Mouse (Mus musculus): ENCODE measurements around the gene Myo10.

Gene Myo10

DNA sequence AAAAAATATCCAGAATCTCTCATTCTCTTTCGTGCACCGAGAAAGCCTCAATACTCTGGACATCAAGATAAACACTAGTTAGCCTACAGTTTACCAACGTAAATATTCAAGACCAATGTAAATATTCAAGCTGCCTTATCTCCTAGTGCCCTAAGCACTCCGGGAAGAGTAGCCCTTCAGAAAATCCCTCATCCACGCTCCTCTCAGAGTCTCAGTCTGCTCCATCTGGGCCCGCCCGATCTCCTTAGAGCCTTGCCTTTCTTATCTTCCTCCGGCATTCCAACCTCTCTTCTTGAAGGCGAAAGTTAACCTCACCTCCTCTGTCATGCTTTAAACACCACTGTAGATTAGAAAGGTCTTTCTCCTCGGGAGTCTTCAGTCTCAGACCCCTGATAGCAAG lies 13.1 kb upstream of the Myo10 start:
- in situ Hi-C loops (cut with MboI) = loop anchor here (25.0 kb wide), 1 partner anchor 353 kb away; no protein-coding TSS in a partner anchor

GRCm38 (mm10) chr15:25611178-25611577 lies 11.1 kb upstream of the Myo10 start:
- in situ Hi-C loops (cut with MboI) = loop anchor here (25.0 kb wide), 1 partner anchor 351 kb away; no protein-coding TSS in a partner anchor

DNA sequence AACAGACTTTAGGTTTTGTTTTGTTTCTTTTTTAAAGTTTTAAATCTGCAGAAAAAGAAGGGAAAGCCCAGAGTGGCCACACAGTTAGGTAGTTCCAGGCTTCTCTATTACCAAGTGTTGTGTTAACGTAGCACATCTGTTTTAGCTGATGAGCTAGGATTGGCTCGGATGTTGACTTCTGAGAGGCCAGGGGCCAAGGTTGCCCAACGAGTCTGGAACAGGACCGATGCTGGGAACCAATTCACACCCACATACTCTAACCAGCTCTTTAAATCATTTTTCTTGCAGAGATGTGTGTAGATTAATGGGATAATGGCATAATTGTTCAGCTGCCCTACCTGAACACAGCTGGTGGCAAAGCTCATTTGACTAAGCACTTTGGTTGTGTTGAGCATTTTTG lies 1.8 kb upstream of the Myo10 start:
- in situ Hi-C loops (cut with MboI) = loop anchor here (25.0 kb wide), 1 partner anchor 342 kb away; no protein-coding TSS in a partner anchor

DNA sequence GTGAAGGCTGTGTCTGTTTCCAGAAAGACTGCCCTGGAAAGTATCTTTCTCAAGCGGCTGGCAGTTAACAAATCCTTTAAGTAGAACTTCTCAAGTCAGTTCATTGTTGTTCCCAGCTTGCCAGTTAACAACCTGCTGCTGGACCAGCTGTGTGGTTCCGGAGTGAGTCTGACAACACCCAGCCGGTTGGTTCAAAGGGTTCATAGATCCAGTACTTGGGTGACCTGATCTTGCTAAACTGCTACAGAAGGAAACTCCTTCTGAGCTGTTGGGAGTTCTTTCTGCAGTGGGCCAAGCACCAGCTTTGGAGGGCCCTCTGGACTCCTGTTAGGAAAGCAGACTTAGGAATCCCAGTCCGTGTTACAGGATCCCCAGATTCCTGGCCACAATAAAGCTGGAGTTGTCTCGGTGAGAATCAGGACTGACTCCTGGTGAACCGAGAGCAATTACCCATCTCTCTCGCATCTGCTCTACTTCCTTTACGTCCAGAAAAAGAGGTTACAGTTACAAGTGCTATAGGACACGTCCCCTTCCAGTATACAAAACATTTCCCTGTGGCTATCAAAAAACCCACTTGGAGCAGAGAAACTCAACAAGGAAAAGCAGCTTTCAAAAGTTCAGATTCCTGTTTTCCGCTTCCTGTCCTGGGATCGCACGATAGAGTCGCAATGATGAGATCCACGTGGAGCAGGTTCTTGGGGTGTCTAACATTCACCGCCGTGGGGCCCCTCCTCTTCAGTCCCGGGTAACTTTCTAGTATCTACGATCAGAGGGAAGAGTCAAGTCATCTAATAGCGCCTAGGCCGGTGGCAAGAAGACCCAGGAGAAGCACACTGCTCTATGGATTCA lies 750 bp upstream of the Myo10 start:
- in situ Hi-C loops (cut with MboI) = loop anchor here (25.0 kb wide), 1 partner anchor 341 kb away; no protein-coding TSS in a partner anchor

DNA sequence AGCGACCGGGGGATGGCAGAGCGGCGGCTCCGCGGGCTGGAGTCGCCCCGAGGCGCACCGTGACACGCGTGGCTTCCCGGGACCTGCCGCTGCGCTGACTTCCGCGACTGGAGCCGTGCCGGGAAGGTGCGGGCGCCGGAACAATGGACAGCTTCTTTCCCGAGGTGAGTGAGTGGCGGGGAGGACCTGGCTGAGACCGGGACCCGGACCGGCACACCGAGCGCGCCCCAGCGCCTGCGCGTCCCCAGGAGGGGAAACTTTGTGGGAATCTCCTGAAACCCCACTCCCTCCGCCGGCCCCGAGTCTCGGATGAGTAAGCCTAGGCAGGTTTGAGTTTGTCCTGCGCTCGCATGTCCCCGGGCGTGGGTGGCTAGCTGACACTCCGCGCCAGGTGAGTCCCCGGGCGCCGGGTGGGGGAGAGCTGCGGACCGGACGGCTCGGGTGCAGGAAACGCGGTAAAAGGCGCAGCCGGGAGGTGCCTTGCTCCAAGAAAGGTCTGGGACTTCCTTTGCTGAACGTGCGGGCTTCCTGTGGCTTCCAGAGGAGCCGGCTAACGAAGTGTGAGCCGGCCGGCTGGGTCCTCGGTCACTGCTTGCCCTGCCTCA lies 644 bp downstream of the Myo10 start:
- in situ Hi-C loops (cut with MboI) = loop anchor here (25.0 kb wide), 1 partner anchor 339 kb away; no protein-coding TSS in a partner anchor

- in situ Hi-C loops (cut with MboI) = loop anchor here (25.0 kb wide), 1 partner anchor 339 kb away; no protein-coding TSS in a partner anchor
Measured at GRCm38 (mm10) chr15:25623556-25624180, 1.3 kb downstream of the Myo10 start.

DNA sequence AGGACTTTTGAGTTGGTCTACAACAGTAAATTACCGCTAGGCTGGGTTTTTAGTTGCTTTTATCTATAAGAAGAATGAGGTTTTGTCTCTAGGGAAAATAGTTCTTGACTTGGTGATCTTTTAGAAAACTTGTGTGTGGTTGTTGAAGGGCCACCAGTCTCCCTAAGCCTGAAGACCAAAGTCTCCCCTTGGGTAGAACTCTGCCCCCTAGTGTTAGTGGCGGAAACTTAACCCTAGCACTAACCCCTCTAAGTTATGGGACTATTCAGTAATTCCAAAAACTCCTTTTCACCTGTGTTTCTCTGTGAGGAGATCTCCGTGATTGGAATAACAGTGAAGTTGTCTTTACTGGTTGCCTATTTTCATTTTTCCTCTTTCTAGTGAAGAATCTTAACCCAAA lies 1.9 kb downstream of the Myo10 start:
- in situ Hi-C loops (cut with MboI) = loop anchor here (25.0 kb wide), 1 partner anchor 338 kb away; no protein-coding TSS in a partner anchor

DNA sequence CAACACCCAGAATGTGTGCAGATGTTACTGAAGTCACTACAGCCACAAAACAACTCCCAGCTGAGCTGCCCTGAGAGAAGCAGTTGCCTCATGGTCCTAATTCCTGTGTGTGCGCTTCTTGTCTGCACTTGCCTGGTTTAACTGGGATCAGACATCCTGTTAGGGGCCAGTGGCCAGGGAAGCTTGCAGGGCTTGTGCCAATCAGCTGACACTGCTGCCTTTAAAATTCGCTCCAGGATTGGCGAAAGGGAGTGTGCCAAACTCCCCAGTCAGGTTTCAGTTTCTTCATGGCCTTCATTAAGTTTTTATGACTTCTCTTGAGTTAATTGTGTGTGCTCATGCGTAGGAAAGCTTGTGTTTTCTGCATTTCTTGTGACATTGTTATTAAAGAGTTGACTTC lies 3.1 kb downstream of the Myo10 start:
- in situ Hi-C loops (cut with MboI) = no loop called here

DNA sequence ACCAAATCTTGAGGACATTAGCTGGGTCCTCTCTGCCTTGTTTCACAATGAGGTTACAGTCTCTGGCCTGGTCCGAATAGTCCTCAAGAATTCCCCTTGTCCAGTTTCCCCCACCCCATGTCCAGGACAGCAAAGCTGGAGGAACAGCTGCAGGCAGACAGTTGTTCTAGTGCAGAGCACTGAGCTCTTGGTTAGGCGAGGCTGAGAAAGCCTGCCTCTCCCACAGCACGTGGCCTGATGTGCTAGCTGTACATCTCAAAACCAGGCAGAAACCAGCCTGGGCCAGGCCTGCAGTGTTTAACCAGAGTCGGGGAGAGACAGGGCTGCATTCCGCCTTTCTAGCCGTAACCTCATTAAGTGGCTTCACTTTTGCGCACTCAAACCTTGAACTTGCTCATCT lies 4.7 kb downstream of the Myo10 start:
- in situ Hi-C loops (cut with MboI) = no loop called here

DNA sequence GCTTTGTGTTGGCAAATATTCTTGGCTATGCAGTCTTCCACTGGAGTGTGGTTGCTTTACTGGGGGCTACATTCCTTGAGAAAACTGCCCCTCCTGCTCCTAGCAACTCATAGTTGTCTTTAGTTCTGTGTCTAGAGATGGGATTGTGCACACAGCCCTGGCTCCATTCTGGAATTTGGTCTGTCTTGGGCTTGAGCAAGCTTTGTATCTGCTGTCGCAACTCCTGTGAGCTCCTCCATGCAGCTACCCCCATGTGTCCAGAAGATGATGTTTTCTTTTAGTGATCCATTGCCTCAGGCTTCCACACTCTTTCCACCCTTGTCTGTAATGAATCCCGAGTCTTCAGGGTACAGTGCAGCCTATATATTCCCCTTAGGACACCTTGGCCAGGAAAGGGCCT lies 5.9 kb downstream of the Myo10 start:
- in situ Hi-C loops (cut with MboI) = no loop called here

- in situ Hi-C loops (cut with MboI) = no loop called here
Measured at GRCm38 (mm10) chr15:25630716-25631115, 8.4 kb downstream of the Myo10 start.

DNA sequence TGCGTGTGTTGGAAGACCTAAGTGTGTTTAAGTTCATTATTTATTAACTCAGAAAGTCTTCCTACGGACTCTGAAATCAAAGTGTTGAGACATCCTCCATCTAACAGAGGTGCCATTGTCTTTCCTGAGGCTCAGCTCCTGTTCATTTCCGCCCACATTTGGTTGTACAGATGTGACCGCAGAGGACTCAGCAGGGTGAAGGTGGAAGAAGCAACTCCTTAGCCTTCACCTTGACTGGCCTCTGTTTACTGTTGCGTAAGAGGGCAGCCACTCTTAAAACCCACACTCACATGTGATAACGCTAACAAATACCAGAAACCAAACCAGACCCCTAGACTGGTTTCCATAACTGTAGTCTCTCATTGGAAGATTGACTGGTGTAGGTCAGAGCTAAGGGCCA lies 9.0 kb downstream of the Myo10 start:
- in situ Hi-C loops (cut with MboI) = no loop called here

GRCm38 (mm10) chr15:25632902-25633301 lies 10.6 kb downstream of the Myo10 start:
- in situ Hi-C loops (cut with MboI) = no loop called here

DNA sequence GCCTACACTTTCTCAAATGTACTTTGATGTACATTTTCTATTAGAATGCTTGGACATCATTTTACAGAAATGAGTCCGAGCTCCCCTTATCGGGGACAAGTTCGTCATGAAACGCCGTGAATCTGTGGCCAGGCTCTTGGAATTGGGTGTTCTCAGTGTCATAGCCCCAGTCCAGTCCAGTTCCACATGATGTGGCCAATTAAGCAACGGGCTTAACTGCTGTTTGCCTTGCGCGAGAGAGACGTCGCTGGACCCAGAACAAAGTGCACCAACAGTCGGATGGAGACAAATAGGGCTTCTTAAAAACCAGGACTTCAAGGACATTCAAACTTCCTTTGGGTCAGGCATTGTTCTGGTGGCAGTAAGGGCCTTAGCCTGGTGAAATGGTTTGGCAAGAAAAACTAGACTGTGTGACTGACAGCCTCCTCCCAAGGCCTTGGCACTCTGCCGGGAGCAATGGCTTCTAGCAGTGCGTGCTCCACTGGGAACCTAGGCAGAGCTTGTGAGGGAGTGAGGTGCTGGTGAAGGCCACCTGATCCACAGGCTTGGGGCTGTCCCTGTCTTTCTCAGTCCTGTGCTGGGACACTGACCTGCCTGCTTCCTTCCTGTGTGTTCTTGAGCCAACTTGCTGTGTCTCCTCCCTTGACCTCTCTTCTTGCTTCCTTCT lies 11.5 kb downstream of the Myo10 start:
- in situ Hi-C loops (cut with MboI) = no loop called here

DNA sequence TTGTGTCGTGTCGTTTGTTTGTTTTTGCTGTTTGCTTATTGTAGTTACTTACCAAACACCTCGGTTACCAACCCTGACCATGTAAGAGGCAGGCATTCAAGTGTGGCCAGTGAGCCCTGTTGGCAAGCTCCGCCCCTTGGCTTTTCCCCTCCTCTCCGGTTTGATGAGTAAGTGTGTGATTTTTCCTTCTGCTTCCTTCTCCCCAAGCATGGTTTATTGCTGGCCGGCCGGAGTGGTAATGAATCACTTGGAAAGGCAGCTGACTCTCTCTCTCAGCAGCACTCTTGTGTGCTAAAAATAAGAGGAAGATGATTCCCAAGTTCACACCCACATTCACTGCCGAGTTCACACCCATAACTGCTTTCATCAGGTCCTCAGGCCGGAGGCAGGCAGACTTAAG lies 15.4 kb downstream of the Myo10 start:
- in situ Hi-C loops (cut with MboI) = no loop called here

DNA sequence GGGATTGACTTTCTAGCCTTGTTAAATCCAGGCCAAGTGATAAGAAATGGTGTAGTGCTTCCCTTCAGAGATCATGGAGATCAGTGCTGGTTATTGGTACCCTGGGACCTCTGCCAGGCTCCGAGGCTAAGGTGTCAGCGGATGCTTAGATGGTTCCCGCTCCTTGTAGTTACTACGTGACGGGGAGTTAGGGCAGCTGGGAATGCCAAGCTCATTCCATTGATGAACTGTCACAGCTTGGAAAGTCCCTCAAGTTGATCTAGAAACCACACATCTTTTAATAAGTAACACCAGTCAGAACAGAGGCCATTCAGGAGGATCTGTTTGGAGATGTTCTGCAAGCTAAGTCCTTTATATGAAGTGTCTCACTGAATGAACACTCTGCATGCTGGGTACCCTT lies 16.9 kb downstream of the Myo10 start:
- in situ Hi-C loops (cut with MboI) = no loop called here

DNA sequence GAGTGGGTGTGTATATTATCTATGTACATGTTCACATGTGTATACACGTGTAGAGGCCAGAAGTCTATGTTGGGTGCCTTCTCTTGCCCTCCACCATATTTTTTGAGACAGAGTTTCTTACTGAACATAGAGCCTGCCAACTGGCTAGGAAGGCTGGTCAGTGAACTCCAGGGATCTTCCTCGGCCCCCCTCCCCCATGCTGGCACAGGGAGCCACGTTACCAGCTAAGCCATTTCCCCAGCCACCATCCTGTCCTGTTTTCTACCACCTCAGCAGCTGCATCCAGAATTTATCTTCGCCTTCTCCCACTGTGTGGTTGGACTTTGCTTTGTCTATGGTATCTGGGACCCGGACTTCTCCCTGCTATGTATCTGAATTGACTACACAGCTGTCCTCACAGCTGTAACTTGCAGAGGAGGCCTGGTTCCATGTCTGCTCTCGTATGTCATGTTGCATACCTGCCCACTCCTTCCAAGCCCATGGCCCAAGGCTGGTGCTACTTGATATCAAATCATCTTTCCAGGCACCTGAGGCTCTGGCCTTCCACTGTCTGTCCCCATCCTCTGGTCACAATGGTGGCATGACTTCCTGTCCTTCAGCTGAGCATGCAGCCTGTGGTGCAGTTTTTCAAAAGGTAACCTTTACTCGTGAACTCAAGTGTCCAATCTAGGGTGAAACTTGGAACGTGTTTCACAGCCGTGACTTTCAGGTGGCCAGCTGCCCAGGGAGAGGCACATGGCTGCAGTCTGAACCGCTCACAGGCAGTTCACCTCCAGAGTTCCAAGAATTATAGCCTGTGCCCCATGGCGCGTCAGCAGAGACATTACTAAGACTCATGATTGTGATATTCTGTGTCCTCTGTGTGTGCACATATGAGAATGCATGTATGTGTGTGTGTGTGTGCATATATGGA lies 18.8 kb downstream of the Myo10 start:
- in situ Hi-C loops (cut with MboI) = no loop called here

DNA sequence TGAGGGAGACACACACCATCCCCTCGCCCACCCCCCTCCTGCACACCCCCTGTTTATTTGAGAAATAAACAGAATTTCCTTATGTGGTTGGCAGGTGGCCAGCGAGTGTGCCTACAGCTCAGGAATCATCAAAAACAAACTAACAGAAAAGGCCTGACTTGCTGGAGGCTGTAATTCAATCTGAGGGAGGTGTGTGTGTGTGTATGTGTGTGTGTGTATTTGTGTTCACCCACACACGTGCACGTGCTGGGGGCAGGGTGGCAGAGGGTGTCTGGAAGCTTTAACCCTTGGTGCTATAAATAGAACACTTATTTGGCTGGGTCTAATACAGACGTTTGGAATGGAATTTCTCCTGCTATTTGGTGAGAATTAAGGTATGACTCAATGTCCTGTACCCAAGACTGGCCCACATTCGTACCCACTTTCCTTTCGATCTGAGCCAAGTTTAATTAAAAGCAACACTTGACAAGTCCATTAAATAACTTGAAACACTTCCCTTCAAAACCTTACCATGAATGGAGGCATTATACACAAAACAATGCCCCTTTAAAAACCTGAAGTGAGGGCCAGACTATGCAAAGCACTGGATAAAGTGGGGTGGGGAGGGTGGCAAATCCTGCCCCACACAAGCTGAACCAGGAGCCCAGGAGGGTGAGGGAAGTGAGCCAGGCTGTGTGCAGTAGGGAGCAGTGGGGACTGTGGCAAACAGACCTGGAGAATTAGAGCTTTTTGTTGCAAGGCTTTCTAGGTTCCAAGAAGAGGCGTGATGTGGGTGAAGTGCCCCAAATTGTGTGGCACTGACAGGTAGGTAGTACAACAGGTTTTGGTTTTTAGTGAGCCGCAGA lies 20.1 kb downstream of the Myo10 start:
- in situ Hi-C loops (cut with MboI) = no loop called here

DNA sequence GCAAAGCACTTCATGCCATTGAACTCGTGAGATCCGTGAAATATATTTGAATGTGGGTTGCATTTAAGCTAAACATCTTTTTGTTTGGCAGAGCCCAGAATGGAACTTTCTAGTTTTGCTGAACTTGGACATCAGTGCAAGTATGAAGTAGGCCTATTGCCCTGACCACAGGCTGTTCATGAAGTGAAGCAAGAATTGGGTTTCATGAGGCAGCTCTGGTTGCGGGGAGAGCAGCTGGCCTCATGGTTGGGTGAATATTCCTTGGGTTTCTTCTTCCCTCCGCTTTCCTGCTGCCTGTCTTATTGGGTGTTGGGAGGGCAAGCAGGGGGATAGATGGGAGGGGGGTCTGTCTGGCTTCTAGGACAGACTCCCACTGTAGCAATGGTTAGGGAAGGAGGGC lies 23.5 kb downstream of the Myo10 start:
- in situ Hi-C loops (cut with MboI) = no loop called here

DNA sequence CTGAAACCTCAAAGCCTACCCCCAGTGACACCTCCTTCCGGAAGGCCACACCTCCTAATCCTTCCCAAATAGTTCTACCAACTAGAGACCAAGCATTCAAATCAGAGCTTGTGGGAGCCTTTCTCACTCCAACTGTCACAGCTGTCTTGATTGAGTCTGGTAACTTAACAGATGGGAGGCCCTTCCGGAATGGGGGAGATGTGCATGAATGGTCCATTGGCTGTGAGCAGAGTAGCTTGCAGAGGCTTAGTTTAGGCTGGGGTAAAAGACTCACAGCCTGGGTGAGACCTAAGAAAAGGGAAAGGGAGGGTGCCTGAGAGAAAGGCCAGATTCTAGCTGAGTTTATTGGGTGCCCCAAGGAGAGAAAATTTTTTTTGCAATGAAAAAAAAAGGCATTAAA lies 26.0 kb downstream of the Myo10 start:
- in situ Hi-C loops (cut with MboI) = no loop called here

Data from mature B cell (primary cell).